Mouse (Mus musculus) ES-E14 (cell line): ENCODE data around the gene Gtf2b. TPM values are rescaled to one million over a fixed set of nuclear protein-coding genes. Genes with fewer than 3 reads are reported as not detected.

Experiments
- DNase-seq: peaks from one replicate; pipeline ENCODE4 v3.0.0-alpha.2; 2013; ENCODE audit warnings: low read depth, low spot score
- H3K27ac ChIP-seq: 2 replicates; pipeline ENCODE4 v1.5.1; 2012; ENCODE audit warnings: low read depth, mild to moderate bottlenecking, low read length, moderate library complexity, mixed read lengths; ENCODE audit not compliant: poor library complexity, insufficient read depth, severe bottlenecking
- H3K36me3 ChIP-seq: 2 replicates; pipeline ENCODE4 v1.6.1; 2012; ENCODE audit warnings: mild to moderate bottlenecking, low read length, moderate library complexity, mixed read lengths; ENCODE audit not compliant: control insufficient read depth, poor library complexity, insufficient read depth, severe bottlenecking
- H3K4me1 ChIP-seq, 2 experiments: fragments of 150-350 bp in 1 of 2; sonication (generic) in 1 of 2; 2 replicates each; pipeline ENCODE4 v1.6.1; 2012; ENCODE audit warnings: low read length in 2 of 2, mild to moderate bottlenecking in 1 of 2, mixed read lengths in 1 of 2; ENCODE audit not compliant: control insufficient read depth in 2 of 2, insufficient read depth in 2 of 2, poor library complexity in 1 of 2
- H3K4me3 ChIP-seq, 2 experiments: fragments of 150-350 bp in 1 of 2; sonication (generic) in 1 of 2; 2 replicates each; pipeline ENCODE4 v1.5.1; 2012; ENCODE audit warnings: low read length in 2 of 2, low read depth in 1 of 2, mild to moderate bottlenecking in 1 of 2, mixed read lengths in 1 of 2; ENCODE audit not compliant: insufficient read depth in 1 of 2, poor library complexity in 1 of 2, severe bottlenecking in 1 of 2
- H3K9ac ChIP-seq: 2 replicates; pipeline ENCODE4 v1.6.1; 2012; ENCODE audit warnings: low read depth, mild to moderate bottlenecking, low read length, mixed read lengths; ENCODE audit not compliant: poor library complexity, insufficient read depth, severe bottlenecking
- H3K9me3 ChIP-seq: fragments of 150-350 bp; sonication (generic); 2 replicates; pipeline ENCODE4 v1.6.1; 2012; ENCODE audit warnings: low read depth, mild to moderate bottlenecking, low read length; ENCODE audit not compliant: control insufficient read depth, insufficient read depth
- CHD2 ChIP-seq: IDR thresholded peaks from 2 replicates; pipeline ENCODE4 v1.6.1; 2014; ENCODE audit warnings: mild to moderate bottlenecking, low read depth, low read length, inconsistent platforms
- HCFC1 ChIP-seq: IDR thresholded peaks from 2 replicates; pipeline ENCODE4 v1.6.1; 2012; ENCODE audit warnings: low read length, inconsistent platforms, borderline replicate concordance; ENCODE audit not compliant: insufficient read depth
- MAFK ChIP-seq: IDR thresholded peaks from 2 replicates; pipeline ENCODE4 v1.6.1; 2014; ENCODE audit warnings: mild to moderate bottlenecking, low read depth, low read length, inconsistent platforms; ENCODE audit not compliant: insufficient read depth
- ZC3H11A ChIP-seq: IDR thresholded peaks from 2 replicates; pipeline ENCODE4 v1.6.1; 2012; ENCODE audit warnings: low read depth, mild to moderate bottlenecking, inconsistent platforms, low read length, borderline replicate concordance
- ZNF384 ChIP-seq: IDR thresholded peaks from 2 replicates; pipeline ENCODE4 v1.6.1; 2012; ENCODE audit warnings: low read depth, low read length, inconsistent platforms
- in situ Hi-C, 2 experiments: fragments of 600-800 bp; cut with MboI; formaldehyde crosslinking; loops; one replicate each; pipeline ENCODE4 v1.15.1; 2025; ENCODE audit warnings: low sequenced_read_pairs in 2 of 2, inconsistent platforms in 1 of 2; ENCODE audit not compliant: unreplicated experiment in 2 of 2
- total RNA-seq: library from RNA; depleted of rRNA; stranded (reverse); fragments of 300-350 nt; gene quantifications from 2 replicates; pipeline ENCODE4 v1.2.3, GENCODE M21; 2012

The Gtf2b gene
- total RNA-seq, 1 experiment = 45.6 TPM

GRCm38 (mm10) chr3:142740896-142741295, 23.9 kb upstream of the Gtf2b start:
- TF ChIP-seq ZC3H11A = no peak
- TF ChIP-seq CHD2 = no peak
- no peak for TF ChIP-seq MAFK
- TF ChIP-seq HCFC1 = no peak
- no peak for TF ChIP-seq ZNF384
- no peak overlapping the region for H3K4me3 ChIP-seq

GRCm38 (mm10) chr3:142743973-142744898, 20.6 kb upstream of the Gtf2b start:
- H3K4me1 ChIP-seq = peaks cover 0 to 7% of the 10 kb centered on the region in 2 experiments; a peak in 1 of 4 replicates
- no peak for TF ChIP-seq ZNF384
- no peak for TF ChIP-seq ZC3H11A
- TF ChIP-seq HCFC1 = no peak
- TF ChIP-seq CHD2 = no peak
- no peak for TF ChIP-seq MAFK
- no peak overlapping the region for H3K4me3 ChIP-seq
- peak; percentile 74 for DNase-seq
- H3K9ac ChIP-seq = no peak overlapping the region
- in situ Hi-C loops = loop anchor here in 1 of 2 experiments (10.0 kb wide), 1 partner anchor 249 kb away; the partner anchor contains the start of gene Gbp5
- H3K9me3 ChIP-seq = no peaks in the 10 kb centered on the region
- H3K36me3 ChIP-seq = peaks cover 1% of the 10 kb centered on the region; the same call in 1 of the 2 replicates
- H3K27ac ChIP-seq = no peak overlapping the region

More at GRCm38 (mm10) chr3:142740896-142741295, 23.9 kb upstream of the Gtf2b start:
- no peak for DNase-seq
- H3K36me3 ChIP-seq = peaks cover 4% of the 10 kb centered on the region; the same call in 1 of the 2 replicates
- H3K27ac ChIP-seq = no peak overlapping the region
- H3K9me3 ChIP-seq = no peaks in the 10 kb centered on the region
- peaks cover 0 to 7% of the 10 kb centered on the region in 2 experiments; a peak in 1 of 4 replicates for H3K4me1 ChIP-seq
- in situ Hi-C loops = loop anchor here in 1 of 2 experiments (10.0 kb wide), 1 partner anchor 246 kb away; the partner anchor contains the start of gene Gbp5
- no peak overlapping the region for H3K9ac ChIP-seq

- Histone ChIP-seq H3K9ac (no peak overlapping the region), H3K27ac (no peak overlapping the region), H3K36me3 (no peaks in the 10 kb centered on the region; the same call in 1 of the 2 replicates), H3K4me3 (no peak overlapping the region), H3K4me1 (peaks cover 0 to 7% of the 10 kb centered on the region in 2 experiments; a peak in 1 of 4 replicates), H3K9me3 (no peaks in the 10 kb centered on the region)
- DNase-seq = no peak
- in situ Hi-C loops = loop anchor here in 1 of 2 experiments (10.0 kb wide), 1 partner anchor 250 kb away; the partner anchor contains the start of gene Gbp5
- TF ChIP-seq ZC3H11A (no peak), HCFC1 (no peak), CHD2 (no peak), ZNF384 (no peak), MAFK (no peak)
These were observed 19.8 kb upstream of the Gtf2b start for GRCm38 (mm10) chr3:142745076-142745475.

GRCm38 (mm10) chr3:142747673-142748072, 17.2 kb upstream of the Gtf2b start:
- in situ Hi-C loops = loop anchor here in 1 of 2 experiments (10.0 kb wide), 1 partner anchor 253 kb away; the partner anchor contains the start of gene Gbp5
- Histone ChIP-seq H3K9me3 (no peaks in the 10 kb centered on the region), H3K4me3 (no peak overlapping the region), H3K4me1 (peaks cover 0 to 7% of the 10 kb centered on the region in 2 experiments; a peak in 1 of 4 replicates), H3K27ac (no peak overlapping the region), H3K36me3 (no peaks in the 10 kb centered on the region; the same call in 1 of the 2 replicates), H3K9ac (no peak overlapping the region)
- no peak for TF ChIP-seq CHD2
- TF ChIP-seq MAFK = no peak
- TF ChIP-seq HCFC1 = no peak
- TF ChIP-seq ZNF384 = no peak
- TF ChIP-seq ZC3H11A = no peak
- no peak for DNase-seq
